Mouse (Mus musculus) megakaryocyte, embryonic 14.5 days (primary cell): ENCODE data around the gene Slc25a21. TPM values are rescaled to one million over a fixed set of nuclear protein-coding genes. Genes with fewer than 3 reads are reported as not detected.

Experiments used
- H3K27me3 ChIP-seq: replicated peaks from 2 replicates; pipeline ENCODE3; 2012; ENCODE audit warnings: inconsistent platforms
- H3K36me3 ChIP-seq: replicated peaks from 2 replicates; pipeline ENCODE3; 2012; ENCODE audit warnings: low read length, inconsistent platforms, mixed read lengths
- H3K4me1 ChIP-seq: 2 replicates; pipeline ENCODE4 v1.6.1; 2012; ENCODE audit warnings: inconsistent platforms
- H3K4me3 ChIP-seq: replicated peaks from 2 replicates; pipeline ENCODE3; 2012; ENCODE audit warnings: moderate library complexity, mild to moderate bottlenecking, inconsistent platforms
- H3K9me3 ChIP-seq: 2 replicates; pipeline ENCODE4 v1.6.1; 2012; ENCODE audit warnings: inconsistent platforms
- FLI1 ChIP-seq: IDR thresholded peaks from 2 replicates; pipeline ENCODE4 v1.6.1; 2012; ENCODE audit warnings: low read length, inconsistent platforms, mixed read lengths
- GATA1 ChIP-seq: IDR thresholded peaks from 3 replicates; pipeline ENCODE4 v1.6.1; 2012; ENCODE audit warnings: mixed read lengths, low read length, inconsistent platforms, borderline replicate concordance
- polyA plus RNA-seq: library from polyadenylated mRNA; stranded (reverse); fragments of >175 nt; gene quantifications from 2 replicates; pipeline ENCODE4 v1.2.3, GENCODE M21; 2012; ENCODE audit warnings: low replicate concordance; ENCODE audit not compliant: insufficient read depth

Slc25a21 gene
- polyA plus RNA-seq, 1 experiment: 0.18 TPM

- TF ChIP-seq FLI1 (no peak), GATA1 (no peak)
- Histone ChIP-seq H3K36me3 (no peaks in the 10 kb centered on the region), H3K27me3 (no peaks in the 10 kb centered on the region), H3K4me1 (no peaks in the 10 kb centered on the region), H3K4me3 (no peak overlapping the region), H3K9me3 (0 out of 2 replicates have a peak, but pooled peaks cover 6% of the 10 kb centered on the region)
These were observed 81.8 kb downstream of the Slc25a21 start for GRCm38 (mm10) chr12:57115516-57115915.

GRCm38 (mm10) chr12:57109363-57109762 lies 87.9 kb downstream of the Slc25a21 start:
- Histone ChIP-seq H3K4me3 (no peak overlapping the region), H3K27me3 (no peaks in the 10 kb centered on the region), H3K36me3 (no peaks in the 10 kb centered on the region), H3K9me3 (peaks cover 4% of the 10 kb centered on the region), H3K4me1 (no peaks in the 10 kb centered on the region)
- no peak for TF ChIP-seq FLI1
- no peak for TF ChIP-seq GATA1

- Histone ChIP-seq H3K4me3 (no peak overlapping the region), H3K9me3 (peaks cover under 1% of the 10 kb centered on the region; the same call in 1 of the 2 replicates), H3K4me1 (no peaks in the 10 kb centered on the region), H3K36me3 (no peaks in the 10 kb centered on the region), H3K27me3 (no peaks in the 10 kb centered on the region)
- TF ChIP-seq FLI1 (no peak), GATA1 (no peak)
These were observed 95.0 kb downstream of the Slc25a21 start for GRCm38 (mm10) chr12:57102322-57102721.

- H3K9me3 ChIP-seq: 0 out of 2 replicates have a peak, but pooled peaks cover 4% of the 10 kb centered on the region
- no peaks in the 10 kb centered on the region for H3K4me1 ChIP-seq
- no peaks in the 10 kb centered on the region for H3K36me3 ChIP-seq
- H3K27me3 ChIP-seq: no peaks in the 10 kb centered on the region
- no peak overlapping the region for H3K4me3 ChIP-seq
- TF ChIP-seq FLI1: no peak
These were observed 96.7 kb downstream of the Slc25a21 start for GRCm38 (mm10) chr12:57100549-57100948.

- H3K27me3 ChIP-seq: no peaks in the 10 kb centered on the region
- no peak overlapping the region for H3K4me3 ChIP-seq
- no peaks in the 10 kb centered on the region for H3K36me3 ChIP-seq
- H3K4me1 ChIP-seq: no peaks in the 10 kb centered on the region
- TF ChIP-seq GATA1: no peak
- TF ChIP-seq FLI1: no peak
- H3K9me3 ChIP-seq: 0 out of 2 replicates have a peak, but pooled peaks cover 4% of the 10 kb centered on the region
These were observed 98.2 kb downstream of the Slc25a21 start for GRCm38 (mm10) chr12:57099066-57099465.

GRCm38 (mm10) chr12:57098371-57098770 lies 98.9 kb downstream of the Slc25a21 start:
- Histone ChIP-seq H3K27me3 (no peaks in the 10 kb centered on the region), H3K9me3 (0 out of 2 replicates have a peak, but pooled peaks cover 4% of the 10 kb centered on the region), H3K36me3 (no peaks in the 10 kb centered on the region), H3K4me1 (no peaks in the 10 kb centered on the region), H3K4me3 (no peak overlapping the region)
- no peak for TF ChIP-seq GATA1
- no peak for TF ChIP-seq FLI1

GRCm38 (mm10) chr12:57093107-57093506 lies 104.2 kb downstream of the Slc25a21 start:
- Histone ChIP-seq H3K4me3 (no peak overlapping the region), H3K36me3 (no peaks in the 10 kb centered on the region), H3K4me1 (no peaks in the 10 kb centered on the region), H3K9me3 (0 out of 2 replicates have a peak, but pooled peaks cover 4% of the 10 kb centered on the region), H3K27me3 (no peaks in the 10 kb centered on the region)
- TF ChIP-seq GATA1 (no peak), FLI1 (no peak)

GRCm38 (mm10) chr12:57084519-57084918 lies 112.8 kb downstream of the Slc25a21 start:
- no peaks in the 10 kb centered on the region for H3K9me3 ChIP-seq
- TF ChIP-seq GATA1 (no peak), FLI1 (no peak)
- no peak overlapping the region for H3K4me3 ChIP-seq
- H3K36me3 ChIP-seq: no peaks in the 10 kb centered on the region
- H3K4me1 ChIP-seq: no peaks in the 10 kb centered on the region
- H3K27me3 ChIP-seq: no peaks in the 10 kb centered on the region

- Histone ChIP-seq H3K27me3 (no peaks in the 10 kb centered on the region), H3K4me1 (no peaks in the 10 kb centered on the region), H3K9me3 (no peaks in the 10 kb centered on the region), H3K4me3 (no peak overlapping the region), H3K36me3 (no peaks in the 10 kb centered on the region)
- TF ChIP-seq GATA1 (no peak), FLI1 (no peak)
These were observed 113.7 kb downstream of the Slc25a21 start for GRCm38 (mm10) chr12:57083533-57083932.

- TF ChIP-seq FLI1 (no peak), GATA1 (no peak)
These were observed 120.7 kb downstream of the Slc25a21 start for GRCm38 (mm10) chr12:57076606-57077005.

GRCm38 (mm10) chr12:57072616-57073015 lies 124.7 kb downstream of the Slc25a21 start:
- H3K9me3 ChIP-seq: no peaks in the 10 kb centered on the region
- H3K36me3 ChIP-seq: no peaks in the 10 kb centered on the region
- H3K4me3 ChIP-seq: no peak overlapping the region
- no peaks in the 10 kb centered on the region for H3K27me3 ChIP-seq
- H3K4me1 ChIP-seq: no peaks in the 10 kb centered on the region
- TF ChIP-seq FLI1 (no peak), GATA1 (no peak)

More at GRCm38 (mm10) chr12:57076606-57077005, 120.7 kb downstream of the Slc25a21 start:
- no peaks in the 10 kb centered on the region for H3K4me1 ChIP-seq
- H3K36me3 ChIP-seq: no peaks in the 10 kb centered on the region
- H3K27me3 ChIP-seq: no peaks in the 10 kb centered on the region
- H3K4me3 ChIP-seq: no peak overlapping the region
- no peaks in the 10 kb centered on the region for H3K9me3 ChIP-seq
